Mouse (Mus musculus): ENCODE results near the gene Cdkal1. TPM values are rescaled to one million over a fixed set of nuclear protein-coding genes. Genes with fewer than 3 reads are reported as not detected.

Cdkal1 gene
- polyA plus RNA-seq, 1 experiment from 2014 or later: 28.8 TPM

GRCm38 (mm10) chr13:29357483-29357882 lies 498.0 kb downstream of the Cdkal1 start:
- Histone ChIP-seq H3K4me3 (replicated peaks; ENCODE audit: low read length) (no peak overlapping the region), H3K27ac (ENCODE audit: low read length) (peak overlapping the region; percentile 16), H3K36me3 (ENCODE audit: control insufficient read depth, insufficient read depth) (no peaks in the 10 kb centered on the region), H3K4me2 (ENCODE audit: low read length) (no peak overlapping the region), H3K9me3 (ENCODE audit: control insufficient read depth, low read length) (peaks cover 3% of the 10 kb centered on the region; the same call in 1 of the 2 replicates), H3K9ac (replicated peaks; ENCODE audit: low read depth, low read length) (no peak overlapping the region), H3K27me3 (replicated peaks; ENCODE audit: control insufficient read depth, insufficient read depth, low read length) (no peaks in the 10 kb centered on the region), H3K4me1 (replicated peaks; ENCODE audit: control insufficient read depth, insufficient read depth, low read length) (peaks cover 21% of the 10 kb centered on the region)
- ATAC-seq: peak; percentile 44
- WGBS: 66% methylated on average over 5 of the region's 5 CpGs

GRCm38 (mm10) chr13:29356158-29356485 lies 499.4 kb downstream of the Cdkal1 start:
- no peak overlapping the region for H3K4me2 ChIP-seq (ENCODE audit: low read length)
- no peak overlapping the region for H3K9ac ChIP-seq (replicated peaks; ENCODE audit: low read depth, low read length)
- no peaks in the 10 kb centered on the region for H3K36me3 ChIP-seq (ENCODE audit: control insufficient read depth, insufficient read depth)
- no peak overlapping the region for H3K4me3 ChIP-seq (replicated peaks; ENCODE audit: low read length)
- H3K27ac ChIP-seq (ENCODE audit: low read length): no peak overlapping the region; the same call in 1 of the 2 replicates
- H3K27me3 ChIP-seq (replicated peaks; ENCODE audit: control insufficient read depth, insufficient read depth, low read length): no peaks in the 10 kb centered on the region
- no peak for ATAC-seq
- WGBS: 13% methylated on average over 10 of the region's 10 CpGs
- peaks cover 3% of the 10 kb centered on the region; the same call in 1 of the 2 replicates for H3K9me3 ChIP-seq (ENCODE audit: control insufficient read depth, low read length)
- H3K4me1 ChIP-seq (replicated peaks; ENCODE audit: control insufficient read depth, insufficient read depth, low read length): peaks cover 21% of the 10 kb centered on the region

- Histone ChIP-seq H3K9ac (replicated peaks; ENCODE audit: low read depth, low read length) (no peak overlapping the region), H3K27ac (ENCODE audit: low read length) (peak overlapping the region; percentile 35; the same call in 1 of the 2 replicates), H3K27me3 (replicated peaks; ENCODE audit: control insufficient read depth, insufficient read depth, low read length) (no peaks in the 10 kb centered on the region), H3K4me2 (ENCODE audit: low read length) (no peak overlapping the region), H3K4me1 (replicated peaks; ENCODE audit: control insufficient read depth, insufficient read depth, low read length) (peaks cover 21% of the 10 kb centered on the region), H3K36me3 (ENCODE audit: control insufficient read depth, insufficient read depth) (no peaks in the 10 kb centered on the region), H3K4me3 (replicated peaks; ENCODE audit: low read length) (no peak overlapping the region), H3K9me3 (ENCODE audit: control insufficient read depth, low read length) (peaks cover 3% of the 10 kb centered on the region; the same call in 1 of the 2 replicates)
- ATAC-seq: no peak; the same call in 1 of the 2 replicates
- whole genome bisulfite sequencing: 44% methylated on average over 3 of the region's 3 CpGs
Observed at GRCm38 (mm10) chr13:29355484-29356157, 499.9 kb downstream of the Cdkal1 start.

GRCm38 (mm10) chr13:29354943-29355342 lies 500.5 kb downstream of the Cdkal1 start:
- peaks cover 24% of the 10 kb centered on the region for H3K4me1 ChIP-seq (replicated peaks; ENCODE audit: control insufficient read depth, insufficient read depth, low read length)
- ATAC-seq: no peak
- no peaks in the 10 kb centered on the region for H3K27me3 ChIP-seq (replicated peaks; ENCODE audit: control insufficient read depth, insufficient read depth, low read length)
- no peak overlapping the region for H3K4me3 ChIP-seq (replicated peaks; ENCODE audit: low read length)
- H3K36me3 ChIP-seq (ENCODE audit: control insufficient read depth, insufficient read depth): no peaks in the 10 kb centered on the region
- H3K4me2 ChIP-seq (ENCODE audit: low read length): no peak overlapping the region
- peak overlapping the region; percentile 35; the same call in 1 of the 2 replicates for H3K27ac ChIP-seq (ENCODE audit: low read length)
- H3K9me3 ChIP-seq (ENCODE audit: control insufficient read depth, low read length): peaks cover 3% of the 10 kb centered on the region; the same call in 1 of the 2 replicates
- H3K9ac ChIP-seq (replicated peaks; ENCODE audit: low read depth, low read length): no peak overlapping the region
- 79% methylated on average over 4 of the region's 4 CpGs for WGBS

- no peak overlapping the region for H3K27ac ChIP-seq (ENCODE audit: low read length)
- no peaks in the 10 kb centered on the region for H3K27me3 ChIP-seq (replicated peaks; ENCODE audit: control insufficient read depth, insufficient read depth, low read length)
- 70% methylated on average over 5 of the region's 5 CpGs for WGBS
- H3K36me3 ChIP-seq (ENCODE audit: control insufficient read depth, insufficient read depth): no peaks in the 10 kb centered on the region
- no peak overlapping the region for H3K9ac ChIP-seq (replicated peaks; ENCODE audit: low read depth, low read length)
- ATAC-seq: no peak
- no peak overlapping the region for H3K4me3 ChIP-seq (replicated peaks; ENCODE audit: low read length)
- peaks cover 28% of the 10 kb centered on the region for H3K4me1 ChIP-seq (replicated peaks; ENCODE audit: control insufficient read depth, insufficient read depth, low read length)
- no peak overlapping the region for H3K4me2 ChIP-seq (ENCODE audit: low read length)
- H3K9me3 ChIP-seq (ENCODE audit: control insufficient read depth, low read length): no peaks in the 10 kb centered on the region
Observed at GRCm38 (mm10) chr13:29353888-29354415, 501.5 kb downstream of the Cdkal1 start.

- H3K27me3 ChIP-seq (replicated peaks; ENCODE audit: control insufficient read depth, insufficient read depth, low read length): no peaks in the 10 kb centered on the region
- no peak overlapping the region for H3K9ac ChIP-seq (replicated peaks; ENCODE audit: low read depth, low read length)
- H3K36me3 ChIP-seq (ENCODE audit: control insufficient read depth, insufficient read depth): no peaks in the 10 kb centered on the region
- peaks cover 21% of the 10 kb centered on the region for H3K4me1 ChIP-seq (replicated peaks; ENCODE audit: control insufficient read depth, insufficient read depth, low read length)
- no peak for ATAC-seq
- H3K27ac ChIP-seq (ENCODE audit: low read length): no peak overlapping the region
- H3K9me3 ChIP-seq (ENCODE audit: control insufficient read depth, low read length): no peaks in the 10 kb centered on the region
- H3K4me3 ChIP-seq (replicated peaks; ENCODE audit: low read length): no peak overlapping the region
- WGBS: 88% methylated on average over 9 of the region's 9 CpGs
- no peak overlapping the region for H3K4me2 ChIP-seq (ENCODE audit: low read length)
Observed at GRCm38 (mm10) chr13:29351023-29351684, 504.3 kb downstream of the Cdkal1 start.

- Histone ChIP-seq H3K9me3 (ENCODE audit: control insufficient read depth, low read length) (no peaks in the 10 kb centered on the region), H3K9ac (replicated peaks; ENCODE audit: low read depth, low read length) (no peak overlapping the region), H3K4me1 (replicated peaks; ENCODE audit: control insufficient read depth, insufficient read depth, low read length) (peaks cover 10% of the 10 kb centered on the region), H3K36me3 (ENCODE audit: control insufficient read depth, insufficient read depth) (no peaks in the 10 kb centered on the region), H3K4me2 (ENCODE audit: low read length) (no peak overlapping the region), H3K4me3 (replicated peaks; ENCODE audit: low read length) (no peak overlapping the region), H3K27me3 (replicated peaks; ENCODE audit: control insufficient read depth, insufficient read depth, low read length) (no peaks in the 10 kb centered on the region), H3K27ac (ENCODE audit: low read length) (no peak overlapping the region)
- 20% methylated on average over 4 of the region's 4 CpGs for WGBS
- ATAC-seq: no peak
Observed at GRCm38 (mm10) chr13:29350004-29350403, 505.5 kb downstream of the Cdkal1 start.

- Histone ChIP-seq H3K36me3 (ENCODE audit: control insufficient read depth, insufficient read depth) (no peaks in the 10 kb centered on the region), H3K27me3 (replicated peaks; ENCODE audit: control insufficient read depth, insufficient read depth, low read length) (no peaks in the 10 kb centered on the region), H3K9me3 (ENCODE audit: control insufficient read depth, low read length) (no peaks in the 10 kb centered on the region), H3K9ac (replicated peaks; ENCODE audit: low read depth, low read length) (no peak overlapping the region), H3K4me3 (replicated peaks; ENCODE audit: low read length) (no peak overlapping the region), H3K4me1 (replicated peaks; ENCODE audit: control insufficient read depth, insufficient read depth, low read length) (peaks cover 10% of the 10 kb centered on the region), H3K4me2 (ENCODE audit: low read length) (no peak overlapping the region), H3K27ac (ENCODE audit: low read length) (peak overlapping the region; percentile 9)
- 23% methylated on average over 7 of the region's 7 CpGs for WGBS
- ATAC-seq: peak; percentile 87
Observed at GRCm38 (mm10) chr13:29349386-29349961, 506.0 kb downstream of the Cdkal1 start.

- no peak overlapping the region for H3K4me3 ChIP-seq (replicated peaks; ENCODE audit: low read length)
- WGBS: 90% methylated on average over 3 of the region's 3 CpGs
- peak overlapping the region; percentile 9 for H3K27ac ChIP-seq (ENCODE audit: low read length)
- H3K9ac ChIP-seq (replicated peaks; ENCODE audit: low read depth, low read length): no peak overlapping the region
- H3K4me1 ChIP-seq (replicated peaks; ENCODE audit: control insufficient read depth, insufficient read depth, low read length): peaks cover 8% of the 10 kb centered on the region
- no peak overlapping the region for H3K4me2 ChIP-seq (ENCODE audit: low read length)
- no peaks in the 10 kb centered on the region for H3K9me3 ChIP-seq (ENCODE audit: control insufficient read depth, low read length)
- H3K36me3 ChIP-seq (ENCODE audit: control insufficient read depth, insufficient read depth): no peaks in the 10 kb centered on the region
- no peak for ATAC-seq
- H3K27me3 ChIP-seq (replicated peaks; ENCODE audit: control insufficient read depth, insufficient read depth, low read length): no peaks in the 10 kb centered on the region
Observed at GRCm38 (mm10) chr13:29348331-29348730, 507.1 kb downstream of the Cdkal1 start.
